Mouse (Mus musculus): ENCODE data around the gene Fam160b1. TPM values are rescaled to one million over a fixed set of nuclear protein-coding genes. Genes with fewer than 3 reads are reported as not detected.

The Fam160b1 gene
- total RNA-seq, 4 experiments from 2014 or later: 23.6 to 24.7 (median 24.1) TPM

GRCm38 (mm10) chr19:57417800-57418580 is 57.5 kb downstream of the Fam160b1 start:
- DNase-seq (ENCODE audit: low spot score in 2 of 2): no peak

- DNase-seq (ENCODE audit: low spot score in 2 of 2): no peak
Measured at GRCm38 (mm10) chr19:57423402-57423801, 62.9 kb downstream of the Fam160b1 start.

- no peak for DNase-seq (ENCODE audit: low spot score in 2 of 2)
Measured at GRCm38 (mm10) chr19:57425296-57425695, 64.8 kb downstream of the Fam160b1 start.

GRCm38 (mm10) chr19:57426841-57427240 is 66.4 kb downstream of the Fam160b1 start:
- no peak for DNase-seq (ENCODE audit: low spot score in 2 of 2)

- DNase-seq (ENCODE audit: low spot score in 2 of 2): no peak
Measured at GRCm38 (mm10) chr19:57427756-57428438, 67.4 kb downstream of the Fam160b1 start.

GRCm38 (mm10) chr19:57428641-57429040 is 68.2 kb downstream of the Fam160b1 start:
- no peak for DNase-seq (ENCODE audit: low spot score in 2 of 2)

GRCm38 (mm10) chr19:57429926-57430325 is 69.4 kb downstream of the Fam160b1 start:
- no peak for DNase-seq (ENCODE audit: low spot score in 2 of 2)

- no peak for DNase-seq (ENCODE audit: low spot score in 2 of 2)
Measured at GRCm38 (mm10) chr19:57431476-57431875, 71.0 kb downstream of the Fam160b1 start.

- DNase-seq (ENCODE audit: low spot score in 2 of 2): no peak
Measured at GRCm38 (mm10) chr19:57434024-57434423, 73.5 kb downstream of the Fam160b1 start.

GRCm38 (mm10) chr19:57436586-57437021 is 76.1 kb downstream of the Fam160b1 start:
- no peak for DNase-seq (ENCODE audit: low spot score in 2 of 2)

GRCm38 (mm10) chr19:57437042-57437441 is 76.6 kb downstream of the Fam160b1 start:
- no peak for DNase-seq (ENCODE audit: low spot score in 2 of 2)

Other genes starting within 250 kb of the Fam160b1 start
- gene Ablim1, start 45.8 kb upstream of the Fam160b1 start, total RNA-seq (2022): 100 to 1,000 TPM; 103 to 121 (median 110) TPM
- 10 to 100 TPM; 18.4 to 23.6 (median 19.3) TPM for gene Trub1, start 92.2 kb downstream of the Fam160b1 start, total RNA-seq (2022)